21 mouse cellular contexts compared by ENCODE assay signal in the genomic region with DNA sequence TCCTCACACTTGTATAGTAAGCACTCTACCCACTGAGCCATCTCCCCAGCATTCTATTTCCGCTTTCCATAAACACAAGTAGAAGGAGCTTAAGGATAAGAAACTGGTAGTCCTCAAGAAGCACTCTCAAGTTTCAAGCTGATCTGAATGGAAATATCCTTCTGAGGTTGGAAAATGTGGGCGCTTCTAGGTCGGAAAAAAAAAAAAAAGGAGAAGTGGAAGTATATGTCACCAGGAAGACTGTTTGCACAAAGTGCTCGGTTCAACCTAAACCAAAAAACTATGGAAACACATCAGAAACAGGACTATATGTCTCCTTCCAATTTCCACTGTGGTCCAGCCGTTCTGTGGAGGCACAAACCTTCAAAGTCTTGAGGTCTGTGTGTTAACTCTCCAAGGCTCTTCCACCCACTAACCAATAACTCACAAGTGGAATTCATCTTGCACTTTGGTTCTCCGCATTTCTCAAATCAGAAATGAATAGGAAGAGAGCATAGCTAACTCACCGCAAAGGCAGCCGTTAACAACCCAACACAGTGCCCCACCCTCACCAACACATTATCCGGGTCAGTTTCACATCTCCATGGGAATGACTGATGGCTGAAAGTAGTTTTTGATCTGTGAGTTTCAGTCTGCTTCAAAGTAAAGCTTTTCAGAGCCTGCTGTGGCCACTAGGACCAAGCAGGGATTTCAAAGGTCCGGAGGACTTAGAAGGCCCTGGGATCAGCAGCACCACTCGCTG.
DNase-seq lines count a peak whose midpoint lies in the region; ATAC-seq and TF ChIP-seq lines count a peak whose summit lies in the region.
"Had no signal": no experiment of that assay in that cellular context is flagged by ENCODE, and none has a peak within 500 bp of the region (broad histone marks: within the 10 kb centered on the region; RNA-seq: fewer than 3 reads in every experiment).

No protein-coding gene starts in this region.

- H3K4me3 ChIP-seq in intestine, embryonic 14.5 days (ENCODE audit: low read depth, low read length) = no peak overlapping the region
- no peak overlapping the region for H3K4me3 ChIP-seq in intestine, postnatal 0 days (ENCODE audit: low read depth, low read length)
- H3K4me3 ChIP-seq in embryonic facial prominence, embryonic 10.5 days = no peak overlapping the region
- H3K4me3 ChIP-seq in liver, postnatal 0 days (ENCODE audit: low read depth, low read length) = no peak overlapping the region
- H3K4me3 ChIP-seq: forebrain, embryonic 12.5 days; hindbrain, embryonic 12.5 days; intestine, embryonic 15.5 days; limb, embryonic 13.5 days; lung, embryonic 15.5 days; neural tube, embryonic 15.5 days; stomach, embryonic 15.5 days had no signal

- WGBS in intestine, embryonic 14.5 days = 68% methylated on average over 11 of the region's 11 CpGs
- 72% methylated on average over 11 of the region's 11 CpGs for whole genome bisulfite sequencing in intestine, postnatal 0 days
- WGBS in embryonic facial prominence, embryonic 10.5 days = 58% methylated on average over 11 of the region's 11 CpGs
- 66% methylated on average over 11 of the region's 11 CpGs for WGBS in liver, postnatal 0 days (ENCODE audit: insufficient replicate concordance)

- no peaks in the 10 kb centered on the region for H3K9me3 ChIP-seq in intestine, embryonic 14.5 days (ENCODE audit: control insufficient read depth, low read length)
- H3K9me3 ChIP-seq in intestine, postnatal 0 days (ENCODE audit: control insufficient read depth) = no peaks in the 10 kb centered on the region
- no peaks in the 10 kb centered on the region for H3K9me3 ChIP-seq in embryonic facial prominence, embryonic 10.5 days
- H3K9me3 ChIP-seq in liver, postnatal 0 days (ENCODE audit: low read length) = no peaks in the 10 kb centered on the region
- H3K9me3 ChIP-seq: forebrain, embryonic 12.5 days; hindbrain, embryonic 12.5 days; intestine, embryonic 15.5 days; limb, embryonic 13.5 days; lung, embryonic 15.5 days; neural tube, embryonic 15.5 days; stomach, embryonic 15.5 days had no signal

- H3K27ac ChIP-seq in intestine, embryonic 14.5 days (ENCODE audit: low read depth) = no peak overlapping the region
- no peak overlapping the region for H3K27ac ChIP-seq in intestine, postnatal 0 days (ENCODE audit: low read depth, low read length)
- H3K27ac ChIP-seq in embryonic facial prominence, embryonic 10.5 days (replicated peaks) = peak overlapping the region; percentile 26; the same call in 1 of the 2 replicates
- H3K27ac ChIP-seq in liver, postnatal 0 days (ENCODE audit: low read depth) = peak overlapping the region; percentile 29; the same call in 1 of the 2 replicates
- H3K27ac ChIP-seq: hindbrain, embryonic 12.5 days; intestine, embryonic 15.5 days; limb, embryonic 13.5 days; lung, embryonic 15.5 days; macrophage; neural tube, embryonic 15.5 days; stomach, embryonic 15.5 days had no signal

- no peak for TF ChIP-seq EP300 in liver, postnatal 0 days (IDR thresholded peaks at IDR 0.05; ENCODE audit: low read depth)

- no peak overlapping the region for H3K4me2 ChIP-seq in intestine, embryonic 14.5 days (ENCODE audit: low read length)
- no peak overlapping the region for H3K4me2 ChIP-seq in intestine, postnatal 0 days (replicated peaks; ENCODE audit: low read depth)
- no peak overlapping the region for H3K4me2 ChIP-seq in liver, postnatal 0 days (ENCODE audit: low read depth, low read length)
- H3K4me2 ChIP-seq: forebrain, embryonic 12.5 days; hindbrain, embryonic 12.5 days; intestine, embryonic 15.5 days; limb, embryonic 13.5 days; lung, embryonic 15.5 days; neural tube, embryonic 15.5 days; stomach, embryonic 15.5 days had no signal

- H3K4me1 ChIP-seq in intestine, embryonic 14.5 days (replicated peaks; ENCODE audit: control insufficient read depth, insufficient read depth, low read length) = peaks cover 26% of the 10 kb centered on the region
- no peaks in the 10 kb centered on the region for H3K4me1 ChIP-seq in intestine, postnatal 0 days (replicated peaks; ENCODE audit: control insufficient read depth, insufficient read depth, low read length)
- peaks cover 62% of the 10 kb centered on the region for H3K4me1 ChIP-seq in embryonic facial prominence, embryonic 10.5 days
- H3K4me1 ChIP-seq in liver, postnatal 0 days (ENCODE audit: insufficient read depth) = no peaks in the 10 kb centered on the region
- H3K4me1 ChIP-seq: neural tube, embryonic 15.5 days had no signal

- no peak overlapping the region for H3K9ac ChIP-seq in intestine, embryonic 14.5 days (ENCODE audit: low read length)
- no peak overlapping the region for H3K9ac ChIP-seq in intestine, postnatal 0 days (ENCODE audit: low read depth, low read length)
- no peak overlapping the region for H3K9ac ChIP-seq in liver, postnatal 0 days (replicated peaks)
- H3K9ac ChIP-seq: forebrain, embryonic 12.5 days; hindbrain, embryonic 12.5 days; intestine, embryonic 15.5 days; limb, embryonic 13.5 days; lung, embryonic 15.5 days; neural tube, embryonic 15.5 days; stomach, embryonic 15.5 days had no signal

- no peaks in the 10 kb centered on the region for H3K27me3 ChIP-seq in intestine, embryonic 14.5 days (replicated peaks; ENCODE audit: control insufficient read depth, insufficient read depth, low read length)
- no peaks in the 10 kb centered on the region for H3K27me3 ChIP-seq in intestine, postnatal 0 days (replicated peaks; ENCODE audit: control insufficient read depth, insufficient read depth, low read length)
- peaks cover 34% of the 10 kb centered on the region for H3K27me3 ChIP-seq in embryonic facial prominence, embryonic 10.5 days (replicated peaks; ENCODE audit: low read depth, poor library complexity, severe bottlenecking)
- H3K27me3 ChIP-seq in liver, postnatal 0 days (ENCODE audit: insufficient read depth, low read length) = no peaks in the 10 kb centered on the region
- H3K27me3 ChIP-seq: intestine, embryonic 15.5 days; limb, embryonic 13.5 days; lung, embryonic 15.5 days; neural tube, embryonic 15.5 days; stomach, embryonic 15.5 days had no signal

- DNase-seq in intestine, embryonic 14.5 days (ENCODE audit: low spot score) = peak; percentile 40
- no peak for DNase-seq in embryonic facial prominence, embryonic 10.5 days (ENCODE audit: low spot score)
- no peak for DNase-seq in liver, postnatal 0 days
- no peak for DNase-seq in adrenal gland, adult (ENCODE audit: inconsistent age in 2 of 2, low spot score in 1 of 2)
- no peak for DNase-seq in kidney, postnatal 36 days
- DNase-seq: adrenal gland, postnatal 10 days; cerebellum, adult 9-11 months; gastrocnemius, postnatal 10 days; right cerebral cortex, postnatal 25 days; thymus, adult 2 months had no signal

- no peak for ATAC-seq in intestine, embryonic 14.5 days (replicated peaks; ENCODE audit: low FRiP score, low TSS enrichment, low read depth)
- ATAC-seq in intestine, postnatal 0 days = no peak
- peak; percentile 71 for ATAC-seq in granulocyte monocyte progenitor cell, adult 5-6 weeks (replicated peaks; ENCODE audit: poor library complexity, severe bottlenecking)
- no peak for ATAC-seq in liver, postnatal 0 days
- ATAC-seq: intestine, embryonic 15.5 days; midbrain, embryonic 16.5 days had no signal

- TF ChIP-seq CTCF in intestine, postnatal 0 days (IDR thresholded peaks at IDR 0.05; ENCODE audit: low read depth) = no peak
- TF ChIP-seq CTCF in liver, postnatal 0 days (IDR thresholded peaks at IDR 0.05; ENCODE audit: low read depth) = no peak

- no peaks in the 10 kb centered on the region for H3K36me3 ChIP-seq in intestine, embryonic 14.5 days (ENCODE audit: control insufficient read depth, insufficient read depth, low read length)
- H3K36me3 ChIP-seq in intestine, postnatal 0 days (ENCODE audit: control insufficient read depth, insufficient read depth) = no peaks in the 10 kb centered on the region
- no peaks in the 10 kb centered on the region for H3K36me3 ChIP-seq in embryonic facial prominence, embryonic 10.5 days (replicated peaks)
- no peaks in the 10 kb centered on the region for H3K36me3 ChIP-seq in liver, postnatal 0 days (replicated peaks; ENCODE audit: insufficient read depth, low read length)
- H3K36me3 ChIP-seq: forebrain, embryonic 12.5 days; hindbrain, embryonic 12.5 days; intestine, embryonic 15.5 days; limb, embryonic 13.5 days; lung, embryonic 15.5 days; neural tube, embryonic 15.5 days; stomach, embryonic 15.5 days had no signal

Comparison
In these comparisons a context has a peak if more than half of its experiments do, and no peak if none do; other contexts are left out.
1. H3K27ac ChIP-seq: peak in embryonic facial prominence, embryonic 10.5 days (single experiment) and liver, postnatal 0 days (single experiment); none in intestine, embryonic 14.5 days (single experiment) and intestine, postnatal 0 days (single experiment).